Mouse (Mus musculus): ENCODE data around the gene Rnf8.

Gene Rnf8

GRCm38 (mm10) chr17:29627285-29627684 is 12.7 kb downstream of the Rnf8 start:
- DNase-seq (ENCODE audit: low spot score in 2 of 2) = no peak

GRCm38 (mm10) chr17:29628946-29629345 is 14.4 kb downstream of the Rnf8 start:
- DNase-seq (ENCODE audit: low spot score in 2 of 2) = no peak

GRCm38 (mm10) chr17:29629620-29630019 is 15.0 kb downstream of the Rnf8 start:
- no peak for DNase-seq (ENCODE audit: low spot score in 2 of 2)

- DNase-seq (ENCODE audit: low spot score in 2 of 2) = no peak
These were observed 17.7 kb downstream of the Rnf8 start for GRCm38 (mm10) chr17:29632312-29632711.

- DNase-seq (ENCODE audit: low spot score in 2 of 2) = no peak
These were observed 20.9 kb downstream of the Rnf8 start for GRCm38 (mm10) chr17:29635492-29635891.

GRCm38 (mm10) chr17:29636118-29636517 is 21.5 kb downstream of the Rnf8 start:
- no peak for DNase-seq (ENCODE audit: low spot score in 2 of 2)

GRCm38 (mm10) chr17:29637377-29637776 is 22.8 kb downstream of the Rnf8 start:
- no peak for DNase-seq (ENCODE audit: low spot score in 2 of 2)

GRCm38 (mm10) chr17:29637895-29638294 is 23.3 kb downstream of the Rnf8 start:
- DNase-seq (ENCODE audit: low spot score in 2 of 2) = no peak

GRCm38 (mm10) chr17:29640971-29641370 is 26.4 kb downstream of the Rnf8 start:
- no peak for DNase-seq (ENCODE audit: low spot score in 2 of 2)

- DNase-seq (ENCODE audit: low spot score in 2 of 2) = no peak
These were observed 27.6 kb downstream of the Rnf8 start for GRCm38 (mm10) chr17:29642219-29642618.

GRCm38 (mm10) chr17:29658249-29658648 is 43.7 kb downstream of the Rnf8 start:
- DNase-seq (ENCODE audit: low spot score in 2 of 2) = no peak

GRCm38 (mm10) chr17:29660076-29660761 is 45.6 kb downstream of the Rnf8 start, which contains the start of gene Cmtr1:
Gene Cmtr1 (plus strand): TSS chr17:29660595.
- DNase-seq (ENCODE audit: low spot score in 2 of 2) = peak; percentile 95 to 96

- DNase-seq (ENCODE audit: low spot score in 2 of 2) = no peak
These were observed 46.3 kb downstream of the Rnf8 start for GRCm38 (mm10) chr17:29660762-29661391.

- no peak for DNase-seq (ENCODE audit: low spot score in 2 of 2)
These were observed 47.6 kb downstream of the Rnf8 start for GRCm38 (mm10) chr17:29662145-29662544.

- DNase-seq (ENCODE audit: low spot score in 2 of 2) = no peak
These were observed 53.7 kb downstream of the Rnf8 start for GRCm38 (mm10) chr17:29668051-29668986.

- DNase-seq (ENCODE audit: low spot score in 2 of 2) = no peak
These were observed 54.4 kb downstream of the Rnf8 start for GRCm38 (mm10) chr17:29669030-29669429.

- DNase-seq (ENCODE audit: low spot score in 2 of 2) = no peak
These were observed 55.3 kb downstream of the Rnf8 start for GRCm38 (mm10) chr17:29669936-29670335.

GRCm38 (mm10) chr17:29671021-29671420 is 56.4 kb downstream of the Rnf8 start:
- no peak for DNase-seq (ENCODE audit: low spot score in 2 of 2)

GRCm38 (mm10) chr17:29673325-29673724 is 58.7 kb downstream of the Rnf8 start:
- no peak for DNase-seq (ENCODE audit: low spot score in 2 of 2)

GRCm38 (mm10) chr17:29678526-29678925 is 63.9 kb downstream of the Rnf8 start:
- no peak for DNase-seq (ENCODE audit: low spot score in 2 of 2)

GRCm38 (mm10) chr17:29679038-29679767 is 64.6 kb downstream of the Rnf8 start:
- DNase-seq (ENCODE audit: low spot score in 2 of 2) = no peak

- no peak for DNase-seq (ENCODE audit: low spot score in 2 of 2)
These were observed 65.6 kb downstream of the Rnf8 start for GRCm38 (mm10) chr17:29680174-29680573.

Data from urinary bladder, postnatal 4 days (tissue).